Mouse (Mus musculus) neural tube, embryonic 11.5 days (tissue): Measurements from ENCODE around the gene Il1rl2. TPM values are rescaled to one million over a fixed set of nuclear protein-coding genes. Genes with fewer than 3 reads are reported as not detected.
A peak's percentile ranks its signal among the peaks of the same experiment; 100 is the strongest.

ENCODE experiments used
- ATAC-seq: fragments of 200-750 bp; cut with Nextera tagmentation; 2 replicates; pipeline ENCODE4 v1.8.0; 2017; ENCODE audit warnings: moderate number of reproducible peaks, mild to moderate bottlenecking, moderate TSS enrichment, moderate library complexity; ENCODE audit not compliant: insufficient read depth, low FRiP score, low TSS enrichment
- DNase-seq: peaks from one replicate; pipeline ENCODE4 v3.0.0-alpha.2; 2015; ENCODE audit warnings: low spot score
- H3K27ac ChIP-seq: fragments of 300-500 bp; sonication (generic); 2 replicates; pipeline ENCODE4 v1.5.1; 2014; ENCODE audit warnings: low read depth, mild to moderate bottlenecking, low read length
- H3K27me3 ChIP-seq: fragments of 300-500 bp; sonication (generic); 2 replicates; pipeline ENCODE4 v1.6.1; 2014; ENCODE audit warnings: mild to moderate bottlenecking, low read length, mixed read lengths; ENCODE audit not compliant: control insufficient read depth, insufficient read depth
- H3K36me3 ChIP-seq: fragments of 300-500 bp; sonication (generic); 2 replicates; pipeline ENCODE4 v1.6.1; 2014; ENCODE audit warnings: mild to moderate bottlenecking, low read length, moderate library complexity, mixed read lengths; ENCODE audit not compliant: control insufficient read depth, insufficient read depth
- H3K4me1 ChIP-seq: fragments of 300-500 bp; sonication (generic); 2 replicates; pipeline ENCODE4 v1.6.1; 2014; ENCODE audit warnings: low read length, mixed read lengths; ENCODE audit not compliant: control insufficient read depth, insufficient read depth
- H3K4me2 ChIP-seq: fragments of 300-500 bp; sonication (generic); 2 replicates; pipeline ENCODE4 v1.6.1; 2014; ENCODE audit warnings: low read depth, mild to moderate bottlenecking, moderate library complexity
- H3K4me3 ChIP-seq: fragments of 300-500 bp; sonication (generic); 2 replicates; pipeline ENCODE4 v1.5.1; 2014; ENCODE audit warnings: low read depth, low read length
- H3K9ac ChIP-seq: fragments of 300-500 bp; sonication (generic); 2 replicates; pipeline ENCODE4 v1.6.1; 2014; ENCODE audit warnings: mild to moderate bottlenecking, low read length
- H3K9me3 ChIP-seq: fragments of 300-500 bp; sonication (generic); 2 replicates; pipeline ENCODE4 v1.6.1; 2016; ENCODE audit warnings: low read length; ENCODE audit not compliant: control insufficient read depth
- WGBS: fragments of 180-500 bp; shearing (Covaris S2); extraction: QIAGEN DNeasy Blood & Tissue Kit; methylation state at CpG from one replicate; pipeline ENCODE4 v1.1.7; 2014; 5-methylcytosine and 5-hydroxymethylcytosine counted together
- polyA plus RNA-seq: library from polyadenylated mRNA; unstranded; fragments of >200 nt; fragmentation: Nextera tagmentation; extraction: Ambion mirVana; gene quantifications from 2 replicates; pipeline ENCODE4 v1.2.1, GENCODE M21; 2014

Il1rl2 gene
- polyA plus RNA-seq, result 1.2 and 1.4 TPM in 2 replicates

DNA sequence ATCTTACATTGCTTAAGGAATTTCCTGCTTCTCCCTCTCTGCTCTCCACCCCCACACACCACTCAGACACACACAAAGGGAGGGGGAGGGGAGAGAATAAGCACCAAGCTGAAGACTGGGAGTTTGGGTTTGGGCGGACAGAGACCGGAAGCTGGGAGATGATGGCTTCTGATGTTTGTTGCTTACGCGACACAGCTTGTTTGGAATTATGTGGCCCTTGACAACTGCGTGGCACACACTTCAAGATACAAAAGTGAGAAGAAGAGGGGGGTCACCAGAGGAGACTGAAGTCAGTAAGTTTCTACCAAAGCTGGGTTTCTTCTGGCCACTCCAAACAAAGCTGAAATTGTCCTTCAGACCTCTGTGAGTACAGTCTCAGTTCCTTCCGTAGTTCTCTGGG is at the start of gene Il1rl2:
TSS of gene Il1rl2 (plus strand) at position 154 of the 400 bp plus-strand sequence.
- peak; percentile 10 for DNase-seq

DNA sequence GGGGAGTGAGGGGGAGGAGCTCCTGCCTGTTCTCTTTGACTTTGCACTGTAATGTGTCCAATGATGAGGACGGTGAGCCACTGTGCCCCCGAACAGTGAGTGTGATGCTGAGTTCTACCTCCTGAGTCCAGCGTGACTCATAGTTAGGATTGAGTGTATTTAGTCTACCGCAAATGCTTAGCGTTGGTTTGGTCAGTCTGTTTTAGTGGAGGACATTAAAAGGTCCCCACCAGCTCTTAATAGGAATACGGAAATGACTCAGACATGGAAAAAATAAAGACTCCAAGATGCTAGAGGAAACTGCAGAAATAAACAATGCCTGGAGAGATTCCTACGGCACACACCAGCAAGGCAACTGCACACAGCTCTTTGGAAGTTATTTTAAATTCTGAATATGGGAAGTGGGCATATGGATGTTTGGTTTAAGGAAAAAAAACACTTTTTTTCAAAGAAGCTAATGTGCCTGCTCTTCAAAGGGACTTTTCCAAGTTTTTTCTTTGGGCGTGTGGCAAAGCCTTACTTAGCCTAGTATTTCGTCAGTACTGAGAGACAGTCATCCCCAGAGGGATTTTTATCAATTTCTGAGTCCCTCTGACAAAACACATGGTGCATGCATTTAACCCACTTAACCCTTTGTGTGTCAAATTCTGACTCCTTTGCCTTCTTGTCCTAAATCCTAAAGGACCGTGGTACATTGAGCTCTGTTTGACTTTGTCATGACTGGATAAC is 49.0 kb upstream of the Il1rl2 start:
- Histone ChIP-seq H3K4me3 (no peak overlapping the region), H3K9ac (no peak overlapping the region), H3K36me3 (no peaks in the 10 kb centered on the region), H3K27ac (no peak overlapping the region), H3K9me3 (no peaks in the 10 kb centered on the region), H3K4me1 (no peaks in the 10 kb centered on the region), H3K4me2 (no peak overlapping the region), H3K27me3 (no peaks in the 10 kb centered on the region)
- ATAC-seq (no peak), DNase-seq (no peak)
- WGBS, result 80% methylated on average over 10 of the region's 10 CpGs

More for the DNA sequence above, at the start of gene Il1rl2:
- H3K9ac ChIP-seq, result no peak within 1 kb of the TSS
- H3K27ac ChIP-seq, result no peak within 1 kb of the TSS
- WGBS, result 51% methylated on average over 6 of the region's 6 CpGs
- H3K4me3 ChIP-seq, result peak within 1 kb of the TSS; percentile 27
- peaks cover 21% of the 10 kb centered on the region for H3K27me3 ChIP-seq
- no peak for ATAC-seq
- H3K9me3 ChIP-seq, result no peaks in the 10 kb centered on the region
- peaks cover 7% of the 10 kb centered on the region; the same call in 1 of the 2 replicates for H3K4me1 ChIP-seq
- H3K36me3 ChIP-seq, result no peaks in the 10 kb centered on the region
- peak within 1 kb of the TSS; percentile 56 for H3K4me2 ChIP-seq

DNA sequence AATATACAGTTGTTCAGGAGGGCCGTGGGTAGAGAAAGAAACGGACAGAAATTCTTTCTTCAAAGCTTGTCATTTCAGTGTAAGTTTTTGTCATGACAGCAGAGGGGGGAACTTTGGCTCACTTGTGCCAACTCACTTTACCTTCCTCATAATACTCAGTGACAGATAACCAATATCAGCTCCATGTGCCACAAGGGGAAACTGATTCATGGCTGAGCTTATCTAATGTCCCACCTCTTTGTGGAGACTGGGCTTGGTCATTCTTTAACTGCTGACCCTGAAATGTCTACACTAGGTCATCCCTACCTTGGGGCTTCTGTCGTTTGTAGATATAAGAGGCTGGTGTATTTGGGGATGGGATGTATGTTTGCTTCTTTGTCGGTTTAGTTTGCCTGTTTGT is 46.5 kb upstream of the Il1rl2 start:
- H3K27ac ChIP-seq, result no peak overlapping the region
- no peaks in the 10 kb centered on the region for H3K27me3 ChIP-seq
- H3K4me2 ChIP-seq, result no peak overlapping the region
- no peaks in the 10 kb centered on the region for H3K4me1 ChIP-seq
- no peak for ATAC-seq
- 88% methylated on average over 4 of the region's 4 CpGs for WGBS
- H3K4me3 ChIP-seq, result no peak overlapping the region
- no peak overlapping the region for H3K9ac ChIP-seq
- H3K9me3 ChIP-seq, result no peaks in the 10 kb centered on the region
- no peaks in the 10 kb centered on the region for H3K36me3 ChIP-seq
- no peak for DNase-seq

DNA sequence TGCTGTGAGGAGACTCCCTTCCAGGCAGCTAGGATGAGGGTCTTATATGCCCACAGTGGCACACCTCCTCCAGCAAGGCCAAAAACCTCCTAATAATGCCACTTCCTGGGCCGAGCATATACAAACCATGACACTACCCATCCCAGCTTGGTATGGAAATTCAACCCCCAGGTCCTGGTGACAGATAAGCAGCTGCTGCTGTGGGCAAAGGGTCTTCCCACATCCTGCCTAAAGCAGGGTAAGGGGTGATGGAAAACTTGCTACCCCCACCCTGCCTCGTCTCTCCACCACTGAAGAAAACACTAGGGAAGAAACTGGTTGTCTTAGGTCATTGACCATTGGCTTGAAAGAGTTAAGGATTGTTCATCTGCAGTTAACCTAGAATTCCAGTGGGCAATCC is 45.7 kb upstream of the Il1rl2 start:
- H3K9me3 ChIP-seq, result no peaks in the 10 kb centered on the region
- H3K4me1 ChIP-seq, result no peaks in the 10 kb centered on the region
- ATAC-seq, result no peak
- no peaks in the 10 kb centered on the region for H3K27me3 ChIP-seq
- H3K4me2 ChIP-seq, result no peak overlapping the region
- H3K36me3 ChIP-seq, result no peaks in the 10 kb centered on the region
- no peak for DNase-seq
- WGBS, result 76% methylated on average over 2 of the region's 2 CpGs
- no peak overlapping the region for H3K9ac ChIP-seq
- H3K27ac ChIP-seq, result no peak overlapping the region
- H3K4me3 ChIP-seq, result no peak overlapping the region

DNA sequence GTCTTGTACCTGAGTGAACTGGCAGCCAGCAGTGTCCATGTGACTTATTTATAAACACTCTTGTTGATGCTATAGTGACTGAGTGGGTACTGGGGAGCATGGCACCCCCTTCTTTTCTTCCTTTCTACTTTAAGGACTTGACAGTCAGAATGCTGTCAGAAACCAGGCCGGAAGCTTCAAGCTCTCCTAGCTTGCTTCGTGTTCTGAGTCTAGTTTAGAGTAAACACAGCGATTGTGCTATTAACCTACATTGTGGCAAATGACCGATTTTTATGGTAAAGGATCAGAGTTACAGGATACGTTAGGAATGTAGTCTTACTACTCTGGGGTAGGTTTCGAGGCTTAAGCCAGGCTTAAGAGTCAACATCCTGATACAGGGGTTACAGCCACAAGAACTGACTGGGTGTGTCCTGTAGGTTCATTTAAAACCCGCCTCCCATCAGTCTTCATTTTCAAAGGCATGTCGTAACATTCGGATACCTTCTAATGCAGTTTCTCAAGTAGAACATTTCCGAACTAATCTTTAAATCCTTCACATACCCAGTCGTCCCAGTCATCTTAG is 45.1 kb upstream of the Il1rl2 start:
- Histone ChIP-seq H3K27ac (no peak overlapping the region), H3K9me3 (no peaks in the 10 kb centered on the region), H3K36me3 (no peaks in the 10 kb centered on the region), H3K4me3 (no peak overlapping the region), H3K4me2 (no peak overlapping the region), H3K27me3 (no peaks in the 10 kb centered on the region), H3K9ac (no peak overlapping the region), H3K4me1 (no peaks in the 10 kb centered on the region)
- DNase-seq (no peak), ATAC-seq (no peak)
- 87% methylated on average over 11 of the region's 11 CpGs for WGBS

DNA sequence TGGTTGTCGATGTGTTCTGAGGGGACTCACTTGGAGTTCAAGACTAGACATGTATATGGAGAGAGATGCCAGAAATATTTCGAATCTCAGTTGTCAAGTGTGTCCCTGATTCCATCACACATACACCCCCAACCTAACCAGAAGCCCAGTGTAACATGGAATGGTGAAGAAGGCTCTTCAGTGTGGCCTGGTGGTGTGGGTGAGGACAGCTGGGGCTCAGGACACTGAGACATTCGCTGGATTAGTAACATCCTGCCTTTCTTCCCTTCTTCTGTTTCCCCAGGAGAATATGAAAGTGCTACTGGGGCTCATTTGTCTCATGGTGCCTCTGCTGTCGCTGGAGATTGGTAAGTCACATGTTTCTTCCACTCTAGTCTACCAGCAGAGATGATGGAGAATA is 42.5 kb upstream of the Il1rl2 start:
- no peak overlapping the region for H3K9ac ChIP-seq
- 75% methylated on average over 4 of the region's 4 CpGs for WGBS

DNA sequence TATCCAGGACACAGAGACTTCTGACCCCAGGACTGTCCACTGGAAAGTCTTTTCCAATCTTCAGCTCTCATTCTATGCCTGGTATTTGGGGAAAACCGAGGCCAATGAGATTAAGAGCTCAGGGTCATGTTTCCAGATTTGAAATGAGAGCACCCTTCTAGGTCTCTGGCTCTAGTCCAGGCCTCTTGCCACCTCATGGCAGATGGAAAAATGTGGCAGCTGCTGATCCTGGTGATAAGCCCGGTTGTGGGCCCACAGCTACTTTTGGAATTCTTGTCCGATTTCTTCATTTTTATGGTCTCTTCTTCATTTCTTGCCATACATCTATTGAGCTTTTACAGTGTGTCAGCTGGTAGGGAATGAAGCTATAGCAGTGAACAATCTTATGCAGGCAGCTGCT is 42.0 kb upstream of the Il1rl2 start:
- Histone ChIP-seq H3K4me2 (no peak overlapping the region), H3K9ac (no peak overlapping the region), H3K4me1 (no peaks in the 10 kb centered on the region), H3K27me3 (no peaks in the 10 kb centered on the region), H3K36me3 (no peaks in the 10 kb centered on the region), H3K9me3 (no peaks in the 10 kb centered on the region), H3K4me3 (no peak overlapping the region), H3K27ac (no peak overlapping the region)
- ATAC-seq (no peak), DNase-seq (no peak)
- 89% methylated on average over 3 of the region's 3 CpGs for WGBS

More for the DNA sequence above, 42.5 kb upstream of the Il1rl2 start:
- DNase-seq (no peak), ATAC-seq (no peak)
- Histone ChIP-seq H3K9me3 (no peaks in the 10 kb centered on the region), H3K27ac (no peak overlapping the region), H3K4me1 (no peaks in the 10 kb centered on the region), H3K4me3 (no peak overlapping the region), H3K36me3 (no peaks in the 10 kb centered on the region), H3K27me3 (no peaks in the 10 kb centered on the region), H3K4me2 (no peak overlapping the region)

DNA sequence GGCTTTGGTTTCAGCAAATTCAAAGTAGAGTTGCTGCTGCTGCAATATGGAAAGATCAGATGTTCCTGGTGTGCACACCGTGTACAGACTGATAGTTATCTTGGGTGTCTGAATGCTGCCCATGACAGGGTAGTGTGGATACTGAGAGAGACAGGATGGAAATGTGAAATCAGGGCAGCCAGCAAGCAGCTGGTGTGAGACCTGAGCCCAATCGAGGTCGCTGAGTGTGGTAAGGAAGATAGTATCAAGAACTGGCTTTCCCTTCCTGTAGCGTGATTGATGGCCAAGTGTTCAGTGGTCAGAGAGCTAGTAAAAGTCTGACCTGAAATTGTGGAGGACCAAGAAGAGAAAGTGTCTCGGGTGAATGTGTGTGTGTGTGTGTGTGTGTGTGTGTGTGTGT is 40.4 kb upstream of the Il1rl2 start:
- no peaks in the 10 kb centered on the region for H3K9me3 ChIP-seq
- no peaks in the 10 kb centered on the region for H3K27me3 ChIP-seq
- H3K9ac ChIP-seq, result no peak overlapping the region
- DNase-seq (no peak), ATAC-seq (no peak)
- no peak overlapping the region for H3K4me3 ChIP-seq
- H3K27ac ChIP-seq, result no peak overlapping the region
- no peaks in the 10 kb centered on the region for H3K36me3 ChIP-seq
- H3K4me1 ChIP-seq, result no peaks in the 10 kb centered on the region
- no peak overlapping the region for H3K4me2 ChIP-seq
- 79% methylated on average over 5 of the region's 5 CpGs for WGBS
